Mouse (Mus musculus) left cerebral cortex, postnatal 25 days (tissue): ENCODE measurements around the gene Fra10ac1. TPM values are rescaled to one million over a fixed set of nuclear protein-coding genes. Genes with fewer than 3 reads are reported as not detected.

Experiments used
- DNase-seq, 2 experiments: peaks; one replicate each; pipeline ENCODE4 v3.0.0; 2022; ENCODE audit warnings: low spot score in 2 of 2, mixed read lengths in 1 of 2
- intact Hi-C: fragments of 180-260 bp; cut with DNase I; formaldehyde crosslinking; loops from one replicate; pipeline ENCODE4 v1.15.1; 2025
- total RNA-seq, 2 experiments: library from RNA; stranded (reverse); gene quantifications; 2 replicates each; pipeline ENCODE4 v1.2.3; 2021

Gene Fra10ac1
- 10 to 100 TPM; 14.5 to 16.7 TPM for total RNA-seq

- DNase-seq, result peak; percentile 96 to 97
- intact Hi-C loops, result loop anchor here (1.0 to 5.0 kb wide), 4 partner anchors 14 to 128 kb away; partner anchors contain the start of gene Lgi1
Measured at GRCm38 (mm10) chr19:38223905-38224684, at the start of gene Fra10ac1. Fra10ac1 (minus strand) TSS chr19:38224156.

- intact Hi-C loops, result no loop called here
Measured at GRCm38 (mm10) chr19:38271071-38271470, 47.1 kb upstream of the Fra10ac1 start.

GRCm38 (mm10) chr19:38267469-38267868 lies 43.5 kb upstream of the Fra10ac1 start:
- DNase-seq, result no peak
- intact Hi-C loops, result loop anchor here (5.0 kb wide), 1 partner anchor 55 kb away; no protein-coding TSS in a partner anchor

More at GRCm38 (mm10) chr19:38271071-38271470, 47.1 kb upstream of the Fra10ac1 start:
- DNase-seq, result no peak

GRCm38 (mm10) chr19:38265767-38266166 lies 41.8 kb upstream of the Fra10ac1 start:
- intact Hi-C loops, result loop anchor here (5.0 kb wide), 1 partner anchor 57 kb away; no protein-coding TSS in a partner anchor
- no peak for DNase-seq

GRCm38 (mm10) chr19:38264505-38265500 lies 40.8 kb upstream of the Fra10ac1 start, which contains the start of gene Lgi1:
Lgi1 (plus strand) TSS chr19:38264536.
- DNase-seq, result peak; percentile 70 to 83
- intact Hi-C loops, result loop anchor here (1.0 to 5.0 kb wide), 2 partner anchors 41 to 57 kb away; partner anchors contain the start of gene Fra10ac1

- intact Hi-C loops, result loop anchor here (1.0 kb wide), 1 partner anchor 40 kb away; the partner anchor contains the start of gene Fra10ac1
- DNase-seq, result peak; percentile 81 to 92
Measured at GRCm38 (mm10) chr19:38263829-38264504, 40.0 kb upstream of the Fra10ac1 start.

DNA sequence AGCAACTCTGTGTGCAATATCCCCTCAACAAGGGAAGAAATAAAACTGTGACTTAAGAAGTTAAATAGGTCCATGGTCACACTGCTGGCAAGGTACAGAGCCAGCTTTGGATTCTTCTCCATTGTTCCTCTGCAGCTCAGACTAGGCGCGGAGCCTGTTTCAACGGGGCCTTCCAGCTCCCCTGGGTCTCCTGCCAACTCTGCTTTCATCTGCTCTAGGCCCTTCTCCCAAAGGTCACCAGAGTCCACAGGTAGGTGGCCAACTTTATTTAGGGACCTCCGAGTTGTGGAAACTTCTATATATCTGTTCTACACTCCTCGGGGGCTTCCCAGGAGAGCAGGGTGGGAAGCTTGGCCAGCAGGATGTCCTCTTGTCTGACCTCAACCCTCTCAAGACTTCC lies 37.4 kb upstream of the Fra10ac1 start:
- intact Hi-C loops, result no loop called here
- DNase-seq, result no peak

- intact Hi-C loops, result no loop called here
- DNase-seq, result peak; percentile 29 to 52
Measured at GRCm38 (mm10) chr19:38260346-38260745, 36.4 kb upstream of the Fra10ac1 start.

- intact Hi-C loops, result no loop called here
- peak in 1 of 2 experiments; percentile 55 for DNase-seq
Measured at GRCm38 (mm10) chr19:38259436-38259835, 35.5 kb upstream of the Fra10ac1 start.

- intact Hi-C loops, result no loop called here
- DNase-seq, result peak; percentile 47 to 77
Measured at GRCm38 (mm10) chr19:38258651-38259065, 34.7 kb upstream of the Fra10ac1 start.

DNA sequence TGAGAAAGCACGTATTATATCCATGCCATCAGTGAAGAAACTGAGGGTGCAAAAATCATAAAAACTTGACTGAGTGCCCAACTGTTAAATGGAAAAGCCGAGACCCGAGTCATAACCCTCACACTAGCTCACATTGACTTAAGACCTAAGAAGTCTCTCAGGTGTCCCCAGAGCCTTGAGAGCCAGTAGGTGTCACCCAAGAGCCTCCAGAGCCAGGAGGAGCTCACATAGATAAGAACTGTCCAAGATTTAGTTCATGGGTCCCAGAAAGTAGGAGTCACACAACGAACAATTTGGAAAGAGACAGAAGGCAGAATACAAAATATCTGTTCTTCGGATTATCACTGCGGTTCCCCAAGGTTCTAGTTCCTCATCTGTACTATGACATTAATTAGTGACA lies 29.8 kb upstream of the Fra10ac1 start:
- peak; percentile 54 to 71 for DNase-seq

DNA sequence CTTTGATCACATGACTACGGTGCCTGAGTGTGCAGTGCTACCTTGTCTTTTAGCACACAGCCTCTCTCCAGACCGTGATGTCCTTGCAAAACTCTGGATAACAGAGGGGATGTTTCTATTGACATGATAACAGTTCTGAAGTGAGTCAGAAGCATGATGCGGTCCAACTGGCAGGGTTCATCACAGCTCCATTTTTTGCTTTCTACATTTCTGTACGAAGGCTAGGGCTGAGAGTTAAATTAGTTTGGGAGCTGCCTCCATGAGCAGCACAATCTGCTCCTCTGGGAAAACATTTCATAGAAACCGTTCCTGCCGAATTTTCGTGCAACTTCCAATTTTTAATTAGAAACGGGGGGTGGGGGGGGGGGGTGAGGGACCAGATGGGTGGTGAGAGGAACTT lies 25.7 kb upstream of the Fra10ac1 start:
- intact Hi-C loops, result no loop called here
- DNase-seq, result peak in 1 of 2 experiments; percentile 57

More for the DNA sequence above, 29.8 kb upstream of the Fra10ac1 start:
- intact Hi-C loops, result loop anchor here (1.0 to 2.0 kb wide), 2 partner anchors 71 to 99 kb away; no protein-coding TSS in a partner anchor

DNA sequence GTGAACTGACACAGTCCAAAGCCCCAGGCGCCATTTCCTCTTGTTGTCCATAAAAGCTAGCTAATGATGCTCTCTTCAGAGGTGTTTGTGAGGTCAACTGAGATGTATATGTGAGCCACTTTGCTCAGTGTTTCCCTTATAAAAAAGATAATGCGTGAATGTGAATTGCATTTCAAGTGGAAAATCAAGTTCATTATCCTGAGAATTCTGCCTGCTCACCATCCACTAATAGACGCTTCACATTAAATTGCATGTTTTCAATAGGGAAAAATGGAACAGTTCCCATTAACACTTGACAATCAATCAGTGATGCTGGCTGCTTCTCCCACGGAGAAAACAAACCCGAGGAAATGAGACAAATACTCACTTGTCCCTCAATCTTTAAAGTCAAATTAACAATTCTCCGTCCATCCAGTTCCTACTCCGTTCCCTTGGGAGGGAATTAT lies 22.2 kb upstream of the Fra10ac1 start:
- intact Hi-C loops, result no loop called here
- no peak for DNase-seq

GRCm38 (mm10) chr19:38245361-38246176 lies 21.6 kb upstream of the Fra10ac1 start:
- no peak for DNase-seq
- intact Hi-C loops, result no loop called here

GRCm38 (mm10) chr19:38244748-38245147 lies 20.8 kb upstream of the Fra10ac1 start:
- DNase-seq, result no peak
- intact Hi-C loops, result no loop called here

GRCm38 (mm10) chr19:38242314-38242852 lies 18.4 kb upstream of the Fra10ac1 start:
- intact Hi-C loops, result no loop called here

GRCm38 (mm10) chr19:38238213-38238951 lies 14.4 kb upstream of the Fra10ac1 start:
- intact Hi-C loops, result loop anchor here (1.0 kb wide), 1 partner anchor 14 kb away; the partner anchor contains the start of gene Fra10ac1
- DNase-seq, result peak in 1 of 2 experiments; percentile 88

More at GRCm38 (mm10) chr19:38242314-38242852, 18.4 kb upstream of the Fra10ac1 start:
- no peak for DNase-seq
